Mouse (Mus musculus): ENCODE measurements around the gene Bcl6. TPM values are rescaled to one million over a fixed set of nuclear protein-coding genes. Genes with fewer than 3 reads are reported as not detected.

The Bcl6 gene
- total RNA-seq (2021) = 10 to 100 TPM; 11.1 to 11.3 TPM
- long read RNA-seq, experiment 1, partial matches to known transcripts = 0 of 4 reads
- long read RNA-seq, experiment 1, other reads (novel, unspliced or antisense) = 4 of 4 reads
- long read RNA-seq, experiment 2, partial matches to known transcripts = 0 of 3 reads
- long read RNA-seq, experiment 2, other reads (novel, unspliced or antisense) = 3 of 3 reads

DNA sequence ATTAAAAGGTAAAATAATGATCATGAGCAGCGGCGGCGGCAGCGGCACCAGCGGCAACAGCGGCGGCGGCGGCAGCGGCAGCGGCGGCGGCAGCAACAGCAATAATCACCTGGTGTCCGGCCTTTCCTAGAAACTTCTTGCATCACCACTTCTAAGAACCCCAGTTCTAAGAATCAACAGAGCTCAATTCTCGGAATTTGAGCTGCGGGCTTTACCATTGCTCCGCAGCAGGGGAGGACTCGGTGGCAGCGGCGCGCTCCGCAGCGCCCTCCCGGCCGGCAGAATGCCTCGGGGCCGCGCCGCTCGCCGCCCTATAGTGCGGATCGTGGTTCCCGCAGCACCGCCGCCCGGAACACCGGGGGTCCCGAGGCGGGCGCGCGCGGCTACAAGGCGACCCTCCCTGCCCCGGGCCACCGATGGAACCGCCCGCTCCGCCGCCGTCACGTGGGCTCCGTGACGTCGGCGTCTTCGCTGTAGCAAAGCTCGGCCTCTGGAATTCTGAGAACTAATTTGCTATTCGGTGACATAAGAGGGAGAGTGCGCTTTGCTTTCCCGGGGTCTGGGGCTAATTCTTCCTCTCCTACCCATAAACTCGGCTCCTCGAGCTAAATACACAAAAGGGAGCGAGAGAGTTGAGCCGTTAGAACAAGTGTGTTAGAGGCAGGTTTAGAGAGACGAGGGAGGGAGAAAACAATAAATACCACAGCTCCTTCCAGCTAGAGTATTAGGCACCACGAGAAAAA lies at the start of gene Bcl6, which contains the start of gene Gm37419:
Bcl6 (minus strand) TSS at position 387 of the 743 bp plus-strand sequence.
Gm37419 (plus strand) TSS at position 17 of the 743 bp plus-strand sequence.
- DNase-seq (ENCODE audit: low spot score in 2 of 2) = peak; percentile 73 to 88

DNA sequence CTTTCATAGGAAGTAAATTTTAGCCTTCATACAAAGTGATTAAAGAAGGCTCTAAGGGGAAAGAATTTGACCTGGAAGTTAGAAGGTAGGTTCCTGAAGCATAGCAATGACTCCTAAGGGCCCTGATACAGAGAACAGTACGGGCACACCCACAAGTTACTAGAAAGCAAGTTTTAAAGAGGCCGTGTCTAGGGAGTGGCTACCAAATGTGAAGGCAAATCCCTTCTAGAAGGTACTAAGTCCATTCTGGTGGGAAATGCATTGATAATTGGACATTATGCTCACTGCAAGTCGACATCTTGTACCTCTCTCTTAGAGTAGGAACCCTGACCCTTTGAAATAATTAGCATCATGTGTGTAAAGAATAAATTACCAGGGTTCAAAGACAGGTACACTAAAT lies 47.7 kb upstream of the Bcl6 start:
- no peak for DNase-seq (ENCODE audit: low spot score in 2 of 2)

DNA sequence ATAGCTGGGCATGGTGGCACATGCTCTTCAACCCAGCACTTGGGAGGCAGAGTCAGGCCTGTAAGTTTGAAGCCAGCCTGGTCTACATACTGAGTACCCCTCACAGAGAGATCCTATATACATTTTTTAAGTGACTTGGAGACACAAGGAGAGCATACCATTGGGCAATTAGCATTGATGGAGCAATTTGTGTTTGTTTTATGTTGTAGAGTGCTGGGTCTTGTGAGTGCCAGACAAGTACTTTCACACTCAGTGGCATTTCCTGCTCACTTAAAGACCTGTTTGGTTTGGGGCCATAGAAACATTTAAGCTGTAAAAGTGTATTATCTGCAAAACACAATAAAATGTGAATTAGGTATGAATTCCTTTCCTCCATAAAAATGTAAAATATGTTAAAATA lies 47.1 kb upstream of the Bcl6 start:
- DNase-seq (ENCODE audit: low spot score in 2 of 2) = no peak

DNA sequence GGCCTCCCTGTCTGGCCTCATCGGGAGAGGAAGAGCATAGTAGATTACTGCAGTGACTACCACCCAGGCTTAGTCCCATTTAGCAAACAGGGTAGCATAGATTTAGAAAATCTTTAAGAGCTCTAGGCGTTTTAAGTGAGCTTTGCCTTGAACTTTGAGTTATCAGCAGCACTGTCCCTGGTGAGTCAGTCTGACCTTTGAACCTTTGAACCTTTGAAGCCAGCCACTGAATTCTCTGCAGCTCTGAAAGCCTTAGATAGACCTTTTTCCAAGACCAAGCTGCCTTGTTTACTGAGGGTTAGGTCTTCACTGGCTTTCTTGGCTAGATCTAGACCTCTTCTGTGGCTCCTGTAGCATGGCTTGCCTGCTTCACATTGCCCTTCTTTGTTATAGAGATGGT lies 45.8 kb upstream of the Bcl6 start:
- DNase-seq (ENCODE audit: low spot score in 2 of 2) = no peak

DNA sequence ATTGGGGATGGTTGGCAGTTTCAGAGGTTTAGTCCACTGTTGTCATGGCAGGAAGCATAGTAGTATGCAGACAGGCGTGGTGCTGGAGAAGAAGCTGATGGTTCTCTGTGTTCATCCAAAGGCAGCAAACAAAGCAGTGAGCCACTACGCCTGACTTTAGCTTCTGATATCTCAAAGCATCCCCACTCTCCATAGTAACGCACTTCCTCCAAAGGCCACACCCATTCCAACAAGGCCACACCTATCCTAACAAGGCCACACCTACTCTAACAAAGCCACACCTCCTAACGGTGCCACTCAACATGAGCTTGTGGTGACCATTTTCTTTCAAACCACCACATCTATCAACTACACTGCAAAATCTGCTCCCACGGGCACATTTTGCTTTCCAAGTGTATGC lies 44.6 kb upstream of the Bcl6 start:
- no peak for DNase-seq (ENCODE audit: low spot score in 2 of 2)

DNA sequence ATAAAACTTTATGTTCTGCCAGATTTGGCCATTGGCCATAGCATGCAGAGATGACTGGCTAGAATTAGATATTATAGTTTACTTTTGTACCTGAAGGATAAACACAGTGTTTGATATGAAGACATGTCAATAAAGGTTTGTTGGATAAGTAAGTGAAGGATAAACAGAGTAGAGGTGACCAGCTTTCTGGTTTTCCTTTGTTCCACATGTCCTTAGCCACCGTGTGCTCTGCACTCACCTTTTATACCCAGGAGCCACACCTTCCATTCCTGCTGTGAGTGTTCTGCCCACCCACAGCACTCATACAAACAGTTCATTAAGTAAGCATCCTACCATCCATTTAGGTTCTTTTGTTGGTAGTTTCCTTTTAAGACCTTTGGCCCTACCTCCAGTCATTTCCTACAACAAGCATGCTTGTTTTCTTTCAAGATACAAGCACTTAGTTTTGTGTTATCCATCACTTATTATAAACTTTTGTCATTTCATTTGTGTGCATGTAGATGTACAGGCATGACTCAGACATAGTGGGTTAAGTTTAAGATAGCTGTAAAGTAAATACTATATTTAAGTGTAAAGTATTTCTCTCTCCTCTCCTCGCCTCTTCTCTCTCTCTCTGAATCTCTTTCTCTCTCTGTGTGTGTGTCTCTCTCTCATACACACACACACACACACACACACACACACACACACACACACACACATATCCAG lies 41.5 kb upstream of the Bcl6 start:
- no peak for DNase-seq (ENCODE audit: low spot score in 2 of 2)

DNA sequence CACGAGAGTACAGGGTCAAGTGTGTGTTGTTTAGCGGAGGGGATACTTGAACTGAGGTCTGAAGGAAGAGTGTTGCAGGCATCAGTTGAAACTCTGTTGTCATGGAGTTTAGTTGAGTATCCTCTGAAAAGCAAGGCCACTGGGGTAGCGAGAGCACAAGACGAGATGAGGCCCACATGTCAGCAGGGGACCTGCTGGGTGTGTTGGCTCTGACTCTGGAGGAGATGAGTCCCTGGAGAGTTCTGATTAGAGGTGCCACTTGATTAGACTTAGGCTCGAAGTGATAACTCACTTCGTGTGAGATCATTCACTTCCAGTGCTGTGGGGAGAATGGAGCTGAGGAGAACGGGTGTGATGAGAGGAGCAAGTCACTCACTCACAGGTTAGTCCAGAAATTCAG lies 36.8 kb upstream of the Bcl6 start:
- no peak for DNase-seq (ENCODE audit: low spot score in 2 of 2)

DNA sequence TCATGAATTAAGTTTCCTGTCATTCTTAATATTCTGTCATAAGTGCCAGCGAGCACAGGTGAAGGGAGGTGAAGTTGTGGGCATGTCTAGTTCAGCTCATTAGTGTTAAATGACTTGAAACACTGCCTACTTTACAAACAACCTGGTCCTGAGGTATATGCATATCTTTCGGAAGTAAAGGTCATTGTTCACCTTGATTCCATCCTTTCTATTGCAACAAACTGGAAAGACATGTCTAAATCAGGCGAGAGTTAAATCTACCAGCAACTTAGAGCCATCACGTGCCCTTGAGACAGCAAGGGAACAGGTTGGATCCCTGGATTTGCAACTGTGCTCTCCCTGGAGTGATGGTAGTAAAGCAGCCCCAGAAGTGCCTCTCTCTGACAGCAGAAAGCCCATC lies 34.0 kb upstream of the Bcl6 start:
- DNase-seq (ENCODE audit: low spot score in 2 of 2) = no peak

DNA sequence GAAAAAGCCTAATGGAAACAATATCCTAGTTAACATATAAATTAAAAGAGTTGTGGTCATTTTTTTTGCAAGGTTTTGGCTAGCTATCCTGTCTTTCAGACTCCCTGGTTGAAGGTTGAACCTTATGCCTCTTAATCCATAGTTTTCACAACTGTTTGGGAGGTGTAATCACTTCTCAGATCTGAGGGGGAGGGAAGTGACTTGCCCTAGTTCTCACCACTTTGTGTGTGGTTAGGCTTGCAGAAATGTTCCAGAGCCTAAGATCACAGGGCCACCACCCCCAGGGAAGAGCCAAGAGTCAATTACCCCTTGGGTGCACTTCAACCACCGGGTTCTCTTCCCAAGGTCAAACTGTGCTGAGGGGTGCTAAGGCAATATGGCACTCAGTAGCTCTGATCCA lies 33.1 kb upstream of the Bcl6 start:
- no peak for DNase-seq (ENCODE audit: low spot score in 2 of 2)

DNA sequence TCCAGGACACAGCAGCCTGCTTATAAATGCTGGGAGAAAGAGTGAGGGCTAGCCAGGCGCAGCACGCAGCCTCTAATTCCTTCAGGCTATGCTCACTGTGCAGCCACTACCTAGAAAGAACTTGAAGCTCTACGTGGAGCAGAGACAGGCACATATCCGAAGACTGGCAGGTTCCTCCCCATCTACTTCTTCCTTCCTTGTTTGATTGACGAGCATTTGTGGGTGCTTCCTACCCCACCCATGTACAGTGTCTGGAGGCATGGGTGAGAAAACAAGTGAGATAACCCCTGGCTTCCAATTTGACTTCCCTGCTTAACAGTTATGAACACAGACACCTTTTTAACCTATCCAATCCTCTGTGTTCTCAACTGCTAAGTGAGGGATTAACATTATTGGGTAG lies 28.1 kb upstream of the Bcl6 start:
- DNase-seq (ENCODE audit: low spot score in 2 of 2) = no peak

DNA sequence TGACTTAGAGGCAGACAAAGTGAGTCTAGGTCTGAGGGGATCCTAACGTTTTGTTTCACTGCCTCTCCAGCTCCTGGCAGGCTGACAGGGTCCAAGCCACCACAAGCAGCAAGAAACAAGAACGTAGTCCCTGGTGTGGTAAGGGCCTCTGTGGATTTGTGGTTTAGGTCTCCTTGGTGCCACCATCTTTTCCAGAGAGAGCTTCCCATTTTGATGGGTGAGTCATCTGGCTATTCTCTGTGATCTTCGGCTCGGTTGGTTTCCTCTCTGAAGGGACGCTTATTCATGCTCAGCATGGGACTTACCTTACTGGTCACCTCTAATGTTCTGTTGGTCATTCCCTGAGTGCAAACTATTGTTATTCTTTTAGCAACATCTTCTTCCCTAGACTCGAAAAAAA lies 27.6 kb upstream of the Bcl6 start:
- DNase-seq (ENCODE audit: low spot score in 2 of 2) = no peak

DNA sequence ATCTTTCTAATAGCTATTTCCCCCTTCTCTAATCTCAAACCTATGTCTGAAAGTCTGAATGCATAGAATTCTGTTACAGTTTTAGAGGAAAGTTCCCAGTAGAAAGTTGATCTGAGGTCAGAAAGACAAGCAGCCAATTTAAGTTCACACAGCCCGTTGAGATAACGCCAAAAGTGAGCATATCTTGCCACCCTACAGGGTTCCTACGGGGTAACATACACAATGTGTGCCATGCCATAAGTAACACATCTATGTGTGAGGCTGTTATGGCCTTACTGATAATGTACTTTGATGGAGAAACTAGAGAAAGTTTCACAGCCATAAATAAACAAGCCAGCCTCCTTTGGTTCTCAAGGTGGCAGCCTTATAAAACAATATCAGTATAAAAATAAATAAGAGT lies 25.7 kb upstream of the Bcl6 start:
- no peak for DNase-seq (ENCODE audit: low spot score in 2 of 2)

DNA sequence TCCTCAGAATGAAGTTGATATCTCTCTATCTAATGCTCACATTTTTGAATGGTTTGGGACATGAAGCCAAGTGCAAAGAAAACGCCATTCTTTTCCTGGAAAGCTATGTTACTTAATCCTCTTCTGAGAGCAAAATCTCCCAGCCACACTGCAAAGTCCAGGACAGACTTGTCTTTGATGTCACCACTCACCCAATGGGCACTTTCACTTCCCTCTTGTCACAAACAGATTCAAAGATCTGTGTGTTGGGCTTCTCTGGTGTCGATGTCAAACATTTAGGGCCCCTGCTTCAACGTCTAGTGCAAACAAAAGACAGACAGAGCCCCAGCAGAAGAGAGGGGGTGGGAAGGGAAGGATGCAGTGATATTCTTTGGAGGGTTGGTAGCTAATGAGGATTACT lies 23.4 kb upstream of the Bcl6 start:
- DNase-seq (ENCODE audit: low spot score in 2 of 2) = no peak

DNA sequence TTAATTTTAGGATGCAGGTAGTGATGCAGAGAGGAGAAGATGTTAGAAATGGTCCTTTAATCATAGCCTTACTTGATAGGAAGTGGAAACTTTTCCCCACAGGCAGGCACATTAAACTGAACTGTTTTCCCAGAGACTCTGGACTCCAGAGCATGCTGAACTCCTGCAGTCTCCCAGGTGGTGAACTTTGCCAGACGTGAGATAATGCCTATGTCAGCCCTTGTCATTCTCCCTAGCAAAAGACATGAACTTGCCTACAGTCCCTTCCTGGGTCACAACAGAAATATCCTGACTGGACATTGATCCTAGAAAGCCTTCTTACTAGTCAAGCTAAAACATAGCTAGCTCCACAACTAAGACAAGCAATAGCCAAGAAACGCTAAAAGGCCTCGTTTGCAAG lies 22.7 kb upstream of the Bcl6 start:
- no peak for DNase-seq (ENCODE audit: low spot score in 2 of 2)

DNA sequence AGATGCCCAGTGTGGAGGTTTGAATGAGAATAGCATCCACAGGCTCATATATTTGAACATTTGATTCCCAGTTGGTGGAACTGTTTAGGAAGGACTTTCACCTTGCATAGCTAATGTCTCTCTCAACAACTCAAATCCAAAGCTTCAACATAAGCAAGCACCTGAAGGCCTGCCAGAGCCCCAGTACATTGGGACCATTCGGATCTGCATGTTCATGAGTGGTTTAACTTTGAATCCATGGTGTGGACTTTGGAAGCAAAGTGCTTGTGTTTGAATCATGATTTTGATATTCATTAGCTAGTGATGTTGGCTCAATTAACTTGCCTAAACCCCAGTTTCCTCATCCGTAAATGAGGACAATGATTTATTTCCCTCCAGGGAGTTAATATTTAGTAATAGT lies 21.2 kb upstream of the Bcl6 start:
- no peak for DNase-seq (ENCODE audit: low spot score in 2 of 2)

DNA sequence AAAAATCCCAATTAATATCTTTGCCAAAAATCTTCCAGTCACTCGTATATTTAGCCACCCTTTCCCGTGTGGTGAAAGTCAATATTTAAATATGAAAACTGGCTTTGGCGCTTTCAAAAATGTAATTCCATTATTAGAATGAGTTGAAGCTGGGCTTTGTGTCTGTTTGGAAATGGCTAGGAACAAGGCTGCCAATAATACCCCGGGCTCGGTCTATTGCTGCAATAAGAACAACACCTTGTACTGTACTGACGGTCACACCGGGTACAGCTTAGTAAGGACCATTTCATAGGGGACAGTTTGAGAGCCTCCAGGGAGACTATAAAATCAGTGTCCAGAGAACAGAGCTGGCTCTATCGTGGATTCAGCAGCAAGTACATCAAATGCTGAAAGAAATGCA lies 17.3 kb upstream of the Bcl6 start:
- DNase-seq (ENCODE audit: low spot score in 2 of 2) = no peak

DNA sequence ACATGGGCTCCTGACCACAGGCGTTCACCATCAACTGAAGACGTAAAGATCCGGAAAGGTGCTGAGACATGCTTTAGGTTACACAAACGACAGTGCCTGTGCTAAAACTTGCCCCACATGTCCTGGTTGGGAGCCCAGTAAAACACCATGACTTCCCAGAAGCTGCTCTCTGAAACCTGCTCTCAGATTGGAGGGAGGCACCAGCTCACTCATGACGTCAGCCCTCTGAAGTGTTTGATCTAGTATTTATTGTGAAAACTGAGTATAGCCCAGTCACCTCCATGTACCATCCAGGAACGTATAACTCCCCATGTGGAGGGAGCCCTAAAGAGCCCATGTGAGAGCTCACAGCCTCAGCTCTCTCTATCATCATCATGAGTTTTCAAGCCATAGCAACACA lies 9.3 kb upstream of the Bcl6 start:
- no peak for DNase-seq (ENCODE audit: low spot score in 2 of 2)

DNA sequence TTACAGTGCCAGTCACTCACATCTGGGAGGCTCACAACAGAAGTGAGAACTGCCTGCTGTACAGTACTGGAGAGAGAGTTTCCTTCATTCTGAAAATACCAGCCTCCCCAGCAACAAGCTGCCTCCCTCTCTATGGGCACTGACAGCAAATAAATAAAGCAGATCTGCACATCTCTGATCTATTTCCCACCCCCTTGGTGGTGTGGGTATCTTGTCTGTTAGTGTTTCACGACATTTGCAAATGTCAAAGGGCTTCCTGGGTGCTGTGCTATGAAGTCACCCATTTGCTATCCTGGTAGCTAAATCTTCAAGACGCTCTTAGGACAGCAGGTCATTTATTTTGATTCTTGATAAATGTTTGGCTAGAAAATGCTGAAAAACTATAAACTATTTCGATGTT lies 8.6 kb upstream of the Bcl6 start:
- DNase-seq (ENCODE audit: low spot score in 2 of 2) = no peak

DNA sequence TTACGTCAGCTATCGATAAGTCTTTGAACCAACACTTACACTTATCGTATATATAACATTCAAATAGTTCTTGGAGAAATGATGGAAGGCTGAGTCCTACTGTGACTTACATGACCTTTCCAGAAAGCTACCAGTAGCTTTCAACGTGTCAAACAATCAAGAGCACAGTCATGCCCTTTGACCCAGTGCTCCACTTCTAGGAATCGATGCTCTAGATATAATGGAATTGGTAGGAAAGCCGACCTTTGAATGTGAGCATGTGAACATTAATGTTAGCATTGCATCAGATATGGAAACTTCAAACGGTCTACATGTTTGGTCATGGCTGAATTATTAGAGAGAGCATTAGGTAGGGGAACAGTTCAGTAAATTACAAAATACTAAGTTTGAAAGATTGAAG lies 7.7 kb upstream of the Bcl6 start:
- DNase-seq (ENCODE audit: low spot score in 2 of 2) = no peak

DNA sequence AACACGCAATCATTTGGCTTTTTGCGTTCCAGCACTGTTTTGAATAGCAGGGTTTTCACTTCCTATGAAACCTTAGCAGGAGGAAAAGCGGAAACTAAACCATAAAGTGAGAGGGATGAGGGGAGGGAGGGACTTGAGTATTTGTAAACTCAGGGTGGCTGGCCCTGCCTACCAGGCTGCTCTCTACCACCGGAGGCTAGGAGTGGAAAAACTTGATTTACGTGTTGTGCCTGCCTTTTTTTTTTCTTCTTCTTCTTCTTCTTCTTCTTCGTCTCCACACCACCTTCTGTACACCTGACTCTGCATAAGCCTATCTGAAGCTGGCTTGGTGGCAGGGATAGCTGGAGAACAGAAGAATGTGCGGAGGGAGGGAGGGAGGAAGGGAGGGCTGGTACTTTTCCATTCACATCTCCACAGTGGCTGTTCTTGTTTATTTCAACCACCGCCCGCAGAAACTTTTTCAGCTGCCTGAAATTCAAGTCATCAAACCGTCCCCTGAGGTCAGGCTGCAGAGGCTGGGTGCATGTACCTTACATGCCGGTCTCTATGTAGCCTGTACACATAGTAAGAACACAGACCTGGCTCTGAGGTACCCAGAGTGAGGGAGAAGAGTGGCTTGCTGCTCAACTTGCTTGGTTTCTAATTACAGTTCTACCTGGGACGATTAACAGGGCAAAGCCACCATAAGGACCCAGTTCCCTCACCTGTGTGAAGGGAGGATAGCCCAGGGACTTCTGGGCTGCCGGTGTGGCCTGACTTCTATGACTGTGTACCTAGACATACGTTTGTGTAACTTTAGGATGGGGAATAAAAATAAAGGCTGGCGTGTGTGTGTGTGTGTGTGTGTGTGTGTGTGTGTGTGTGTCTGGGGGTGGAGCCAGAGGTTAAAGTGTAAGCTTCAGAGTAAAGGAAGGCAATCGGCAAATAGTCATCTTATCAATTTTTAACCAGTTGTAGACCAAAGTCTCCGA lies 5.0 kb upstream of the Bcl6 start:
- no peak for DNase-seq (ENCODE audit: low spot score in 2 of 2)

DNA sequence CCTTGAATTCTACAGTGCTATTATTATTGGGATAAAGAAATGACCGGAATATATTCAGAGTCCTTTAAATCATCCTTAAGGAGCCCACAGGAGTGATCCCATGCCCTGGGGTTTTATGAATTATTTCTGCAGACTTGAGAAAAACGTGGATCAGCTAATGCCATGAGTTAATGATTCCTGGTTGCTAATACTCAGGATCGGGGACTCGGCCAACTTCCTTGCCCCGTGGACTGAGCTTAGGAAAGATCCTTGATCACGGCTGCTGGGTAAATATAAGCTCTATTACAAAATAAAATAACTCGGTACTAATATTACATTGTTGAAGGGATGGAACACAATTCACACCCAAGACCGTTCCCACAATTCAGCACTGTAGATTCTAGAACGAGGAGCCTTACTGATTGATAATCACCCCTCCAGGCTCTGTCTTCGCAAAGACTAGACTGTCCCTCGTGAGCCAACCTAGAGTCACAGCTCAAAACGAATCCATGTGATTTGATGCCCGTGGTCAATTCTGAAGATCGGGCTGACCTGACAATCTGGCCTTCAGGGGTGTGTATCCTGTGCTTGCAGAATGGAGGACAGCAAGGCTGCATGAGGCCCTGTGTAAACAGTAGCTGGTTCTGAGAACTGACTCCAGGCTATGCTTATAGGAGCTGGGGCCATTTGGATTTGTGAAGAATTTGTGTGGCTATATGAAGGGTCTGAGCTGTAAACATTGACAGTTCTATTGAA lies 3.4 kb upstream of the Bcl6 start:
- DNase-seq (ENCODE audit: low spot score in 2 of 2) = no peak

Measured in gastrocnemius, postnatal 4 days (tissue).